Mouse (Mus musculus) CD4-positive naive resting alpha-beta T cell, adult 76 days (primary cell): Measurements from ENCODE around the gene Prl. TPM values are rescaled to one million over a fixed set of nuclear protein-coding genes. Genes with fewer than 3 reads are reported as not detected.

Experiments used
- total RNA-seq: library from RNA; stranded (reverse); gene quantifications from one replicate; pipeline ENCODE4 v1.2.4, GENCODE M21; 2023

Gene Prl
- not detected for total RNA-seq

DNA sequence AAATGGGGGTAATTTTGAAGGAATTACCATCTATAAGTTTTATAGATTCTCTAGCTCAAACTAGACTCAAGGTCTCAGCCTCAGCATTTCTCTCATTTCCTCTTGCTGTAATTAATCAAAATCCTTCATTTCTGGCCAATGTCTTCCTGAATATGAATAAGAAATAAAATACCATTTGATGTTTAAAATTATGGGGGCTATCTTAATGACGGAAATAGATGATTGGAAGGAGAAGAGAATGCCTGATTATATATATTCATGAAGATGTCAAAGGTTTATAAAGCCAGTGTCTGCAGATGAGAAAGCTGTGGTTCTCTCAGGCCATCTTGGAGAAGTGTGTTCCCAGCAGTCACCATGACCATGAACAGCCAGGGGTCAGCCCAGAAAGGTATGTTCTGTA is at the start of gene Prl:
Gene Prl (plus strand): TSS at position 301 of the 400 bp plus-strand sequence.

GRCm38 (mm10) chr13:27093890-27094289 is 36.5 kb downstream of the Prl start, which contains the start of gene Prl3d1:
TSS of gene Prl3d1 (plus strand) at chr13:27094190.

Other genes with a start within 250 kb of the Prl start
- gene Prl3d1, start 36.6 kb downstream of the Prl start, total RNA-seq, result not detected
- not detected for gene Prl3d2, start 64.1 kb downstream of the Prl start, total RNA-seq
- not detected for gene Prl3d3, start 99.2 kb downstream of the Prl start, total RNA-seq
- gene Prl3c1, start 139.1 kb downstream of the Prl start, total RNA-seq, result not detected
- not detected for gene Prl3b1, start 184.3 kb downstream of the Prl start, total RNA-seq
- gene Prl3a1, start 201.9 kb downstream of the Prl start, total RNA-seq, result not detected